Mouse (Mus musculus): Measurements from ENCODE around the gene Nr1h2.

Nr1h2 gene

GRCm38 (mm10) chr7:44547725-44548124, 6.0 kb downstream of the Nr1h2 start:
- no peak for DNase-seq

GRCm38 (mm10) chr7:44547041-44547440, 6.7 kb downstream of the Nr1h2 start:
- no peak for DNase-seq

DNA sequence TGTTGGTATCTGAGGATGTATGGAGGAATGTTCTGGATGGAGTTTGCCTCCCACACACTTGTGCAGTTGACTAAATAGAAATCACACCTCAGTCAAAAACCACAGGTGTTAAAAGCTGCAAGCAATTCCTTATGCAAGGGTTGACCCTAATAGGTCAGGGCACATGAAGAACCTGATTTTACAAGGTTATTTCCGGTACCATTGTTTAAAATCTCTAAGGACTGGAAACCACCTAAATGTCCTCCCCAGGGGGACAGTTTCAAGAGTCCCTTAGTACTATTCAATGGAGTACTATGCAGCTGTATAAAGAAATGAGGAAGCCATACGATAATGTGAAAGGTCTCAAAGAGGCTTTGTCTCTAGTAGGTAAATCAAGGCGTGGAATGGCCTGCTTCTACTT, 7.5 kb downstream of the Nr1h2 start:
- DNase-seq, result no peak

DNA sequence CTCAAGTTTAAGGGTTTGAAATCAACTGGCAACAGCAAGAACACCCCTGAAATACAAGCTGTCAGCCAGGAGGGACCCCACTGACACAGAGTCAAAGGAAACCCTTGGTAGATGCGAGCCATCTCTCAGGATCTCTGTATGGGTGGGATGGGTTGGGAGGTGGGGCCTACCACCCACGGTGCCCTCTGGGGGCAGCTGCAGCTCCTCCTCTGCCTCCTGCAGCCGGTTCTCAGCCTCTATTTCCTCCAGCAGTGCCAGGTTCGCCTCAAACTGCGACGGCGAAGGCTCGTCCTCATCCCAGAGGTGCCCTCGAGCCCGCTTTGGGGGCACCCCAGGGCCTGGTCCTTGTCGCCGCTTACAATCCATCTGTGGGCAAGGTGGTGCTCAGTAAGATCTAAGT, 10.7 kb downstream of the Nr1h2 start:
- no peak for DNase-seq

- no peak for DNase-seq
Measured at GRCm38 (mm10) chr7:44542555-44542954, 11.2 kb downstream of the Nr1h2 start.

DNA sequence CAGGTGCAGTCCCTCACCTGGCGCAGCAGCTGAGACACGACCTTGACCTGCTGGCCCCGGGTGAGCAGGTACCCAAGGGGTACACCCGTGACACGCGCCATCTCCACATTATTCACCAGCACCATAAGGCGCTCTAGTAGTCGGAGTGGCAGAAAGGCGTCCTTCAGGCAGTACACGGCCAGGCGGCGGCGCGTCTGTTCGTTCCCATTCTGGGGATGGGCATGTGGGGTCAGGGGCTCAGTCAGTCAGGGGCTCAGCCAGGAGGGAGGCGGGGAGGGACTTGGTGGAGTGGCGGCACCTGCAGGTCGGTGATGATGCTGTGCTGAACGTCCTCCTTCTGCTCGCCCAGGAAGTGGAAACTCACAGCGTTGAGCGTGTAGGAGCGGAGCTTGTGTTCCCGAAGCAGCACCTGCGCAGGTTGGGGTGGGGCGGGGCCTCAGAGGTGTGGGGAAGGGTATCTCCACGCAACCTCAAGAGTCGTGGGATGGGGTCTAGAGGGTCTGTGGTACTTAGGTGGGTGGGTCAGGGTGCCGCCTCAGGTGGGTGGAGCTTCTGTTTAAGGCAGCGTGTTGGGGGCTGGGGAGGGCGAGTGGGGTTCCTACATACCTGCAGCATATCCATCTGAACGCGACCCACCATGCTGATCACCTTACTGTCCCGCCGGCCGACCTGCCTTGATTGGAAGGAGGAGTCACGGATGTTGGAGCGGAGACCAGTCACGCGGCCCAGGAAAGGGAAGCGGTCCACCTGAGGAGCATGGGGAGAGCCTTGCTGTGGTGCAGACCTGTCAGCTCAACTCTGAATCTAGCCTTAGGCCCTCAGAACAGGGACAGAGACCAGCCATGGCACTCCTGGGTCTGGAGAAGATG, 14.8 kb downstream of the Nr1h2 start:
- no peak for DNase-seq

- no peak for DNase-seq
Measured at GRCm38 (mm10) chr7:44537496-44537895, 16.3 kb downstream of the Nr1h2 start.

GRCm38 (mm10) chr7:44537009-44537408, 16.7 kb downstream of the Nr1h2 start:
- no peak for DNase-seq

DNA sequence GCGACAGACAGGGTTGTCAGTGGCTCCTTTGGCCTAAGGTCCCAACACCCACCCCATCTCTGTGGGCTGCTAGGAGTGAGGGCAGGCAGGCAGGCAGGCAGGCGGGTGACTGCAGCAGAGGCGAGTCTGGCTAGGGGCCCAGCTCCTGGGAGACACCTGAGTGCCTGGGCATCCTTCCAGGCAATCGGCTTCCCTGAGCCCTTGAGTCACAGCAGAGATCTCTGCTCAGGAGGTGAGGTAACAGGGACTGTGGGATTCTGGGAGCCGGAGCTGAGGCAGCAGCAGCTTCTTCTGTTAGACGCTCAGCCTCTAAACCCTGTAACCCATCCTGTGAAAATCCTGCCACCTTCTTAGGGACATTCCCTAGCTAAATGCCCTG, 17.2 kb downstream of the Nr1h2 start:
- DNase-seq, result peak; percentile 39

- DNase-seq, result no peak
Measured at GRCm38 (mm10) chr7:44535657-44536589, 17.8 kb downstream of the Nr1h2 start.

- DNase-seq, result no peak
Measured at GRCm38 (mm10) chr7:44534656-44535441, 18.9 kb downstream of the Nr1h2 start.

- DNase-seq, result no peak
Measured at GRCm38 (mm10) chr7:44534242-44534641, 19.5 kb downstream of the Nr1h2 start.

- no peak for DNase-seq
Measured at GRCm38 (mm10) chr7:44533746-44534045, 20.1 kb downstream of the Nr1h2 start.

DNA sequence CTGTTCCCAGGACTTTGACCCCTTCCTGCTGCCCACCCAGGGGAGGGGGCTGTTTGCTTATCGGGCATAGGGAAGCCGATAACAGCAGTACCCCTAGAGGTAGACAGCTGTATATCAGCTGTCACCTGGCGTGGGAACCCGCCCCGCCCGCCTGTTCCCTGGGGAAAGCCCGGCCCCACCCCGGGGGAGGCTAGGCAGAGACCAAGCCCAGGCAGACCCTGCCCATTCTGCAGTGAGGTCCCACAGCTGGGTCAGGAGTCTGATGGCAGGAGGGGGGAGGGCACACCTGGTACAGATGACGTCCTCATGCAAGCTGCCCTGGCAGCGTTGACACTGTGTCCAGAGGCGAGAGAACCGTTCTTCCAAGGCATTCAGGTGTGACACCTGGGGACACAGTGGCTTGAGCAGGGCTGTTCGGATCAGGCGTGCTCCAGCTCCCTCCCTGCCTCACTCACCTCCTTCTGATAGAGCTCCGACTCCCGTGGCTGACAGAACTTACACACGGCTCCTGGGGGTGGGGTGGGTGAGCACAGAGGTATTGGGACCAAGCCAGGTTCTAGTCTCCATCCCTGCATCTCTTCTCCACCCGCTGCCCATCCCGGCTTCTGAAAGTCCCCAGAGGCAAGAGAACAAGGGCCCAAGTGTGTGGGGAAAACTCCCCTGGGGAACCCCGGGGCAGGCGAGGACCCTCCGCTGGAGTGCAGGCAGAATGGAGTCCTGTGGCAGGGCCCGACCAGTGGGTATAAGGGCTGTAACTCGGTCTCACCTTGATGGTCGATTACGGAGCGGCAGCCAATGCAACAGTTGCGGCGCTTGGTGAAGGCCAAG, 20.6 kb downstream of the Nr1h2 start:
- no peak for DNase-seq

DNA sequence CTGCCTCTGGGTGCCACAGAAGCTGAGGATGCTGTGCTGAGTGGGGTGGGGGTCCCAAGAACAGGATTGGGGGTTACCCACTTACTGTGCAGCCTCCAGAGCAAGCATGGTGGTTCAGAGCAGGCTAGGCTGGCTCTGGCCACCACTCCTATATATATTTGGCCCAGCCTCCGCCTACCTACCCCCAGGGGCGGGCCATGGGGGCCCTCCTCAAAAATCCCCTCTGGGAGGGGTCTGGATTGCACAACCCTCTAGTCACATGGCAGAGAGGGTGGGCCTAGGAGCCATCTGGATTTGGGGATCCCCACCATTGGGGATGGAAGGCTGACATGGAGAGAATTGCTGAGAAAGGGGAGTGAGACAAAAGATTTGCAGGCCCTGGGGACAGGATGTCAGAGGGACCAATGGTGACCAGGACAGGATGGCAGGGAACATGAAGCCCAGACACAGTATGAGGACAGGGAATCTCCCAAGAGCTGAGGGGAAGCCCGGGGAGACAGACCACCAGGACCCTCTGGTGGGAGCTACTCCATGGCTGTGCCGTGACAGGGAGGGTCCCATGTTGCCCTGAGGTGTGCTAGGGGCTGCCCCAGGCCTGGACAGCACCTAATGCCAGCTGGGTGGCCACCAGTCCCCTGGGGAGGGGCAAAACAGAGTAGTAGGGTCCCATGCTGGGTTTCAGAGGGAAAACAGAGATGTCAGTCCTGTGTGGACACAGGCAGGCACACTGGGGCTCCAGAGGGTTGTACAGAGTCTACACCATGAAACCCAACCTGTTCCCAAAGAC, 21.6 kb downstream of the Nr1h2 start, which contains the start of gene Spib:
TSS of gene Spib (minus strand) at position 126 of the 787 bp plus-strand sequence.
- no peak for DNase-seq

- no peak for DNase-seq
Measured at GRCm38 (mm10) chr7:44531207-44531606, 22.5 kb downstream of the Nr1h2 start.

DNA sequence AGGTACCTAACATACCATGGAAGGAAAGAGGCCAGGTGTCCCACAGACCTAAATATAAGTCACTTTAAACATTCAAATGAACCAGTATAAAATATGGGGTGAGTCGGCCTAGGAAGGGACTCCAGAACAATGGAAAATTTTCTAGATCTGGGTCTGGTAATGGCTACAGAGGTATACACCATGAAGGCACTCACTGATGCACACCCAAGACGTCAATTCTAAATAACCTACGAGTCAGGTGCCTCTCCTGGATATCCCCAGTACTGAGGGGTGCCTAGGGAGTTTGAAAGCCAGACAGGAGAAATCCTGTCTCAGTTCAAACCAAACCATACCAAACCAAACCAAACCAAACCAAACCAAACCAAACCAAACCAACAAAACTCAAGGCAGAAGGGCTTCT, 23.2 kb downstream of the Nr1h2 start:
- no peak for DNase-seq

DNA sequence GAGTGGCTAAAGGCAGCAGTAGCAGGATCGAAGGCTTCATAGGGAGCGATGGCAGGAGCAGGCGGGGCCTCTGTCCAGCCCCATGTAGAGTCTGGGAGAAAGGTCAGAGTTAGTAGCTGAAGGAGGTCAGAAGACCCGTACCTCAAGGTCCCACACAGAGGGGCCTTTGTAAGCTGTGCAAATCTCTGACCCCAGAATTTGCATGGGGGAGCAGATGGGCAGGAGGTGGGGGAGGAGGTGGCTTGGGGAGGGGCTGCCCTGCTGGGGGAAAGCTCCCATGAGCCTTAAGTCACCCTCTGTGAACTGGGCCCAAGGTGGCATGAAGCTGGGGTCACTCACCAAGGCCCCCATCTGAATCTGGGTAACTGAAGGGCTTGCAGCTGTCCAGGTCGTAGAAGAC, 24.2 kb downstream of the Nr1h2 start:
- DNase-seq, result no peak

GRCm38 (mm10) chr7:44527483-44528398, 26.0 kb downstream of the Nr1h2 start:
- peak; percentile 87 for DNase-seq
